Mouse (Mus musculus) frontal cortex, adult (tissue): Measurements from ENCODE around the gene Gm20388.
"Not testable (repeated sequence)": the region's sequence is repeated elsewhere in the genome, so short reads cannot be mapped to it uniquely, and the experiment has no call there.

Source experiments
- ATAC-seq: cut with Nextera tagmentation; 2 replicates; pipeline ENCODE4 v1.9.2; 2017; ENCODE audit warnings: mild to moderate bottlenecking, moderate library complexity, mixed read lengths; ENCODE audit not compliant: low TSS enrichment

Gm20388 gene

DNA sequence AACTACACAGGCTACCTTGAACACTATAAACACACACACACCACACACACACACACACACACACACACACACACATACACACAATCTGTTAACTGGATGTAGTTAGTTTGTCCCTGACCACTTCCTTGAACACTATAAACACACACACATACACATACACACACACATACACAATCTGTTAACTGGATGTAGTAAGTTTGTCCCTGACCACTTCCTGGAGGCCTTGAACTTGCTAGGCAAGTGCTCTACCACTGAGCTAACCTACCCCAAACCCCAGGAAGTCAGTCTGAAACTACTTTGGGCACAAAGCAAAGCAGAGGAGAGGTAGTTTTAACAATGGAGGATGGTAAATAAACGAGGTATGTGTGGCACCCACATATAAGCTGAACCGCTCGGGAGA is 3292.9 kb downstream of the Gm20388 start:
- ATAC-seq, result no peak; the same call in 1 of the 2 replicates

DNA sequence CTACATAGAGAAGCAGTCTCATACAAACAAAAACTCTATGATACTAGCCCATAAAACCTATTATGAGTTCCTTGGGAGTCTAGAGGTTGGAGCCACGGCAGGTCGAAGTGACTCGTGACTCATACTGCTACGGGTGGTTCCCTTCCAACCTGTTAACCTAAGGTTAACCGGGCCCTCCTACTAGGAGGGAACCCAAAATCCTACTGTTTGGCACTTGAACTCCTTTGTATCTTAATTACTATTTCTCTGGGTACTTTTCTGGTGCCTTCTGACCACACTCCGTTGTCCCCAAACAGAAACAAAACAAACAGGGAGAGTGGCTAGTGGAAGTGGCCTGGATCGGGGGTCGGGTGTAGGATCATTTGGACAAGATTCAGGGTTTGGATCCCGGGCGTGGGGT is 3301.2 kb downstream of the Gm20388 start:
- no peak for ATAC-seq

DNA sequence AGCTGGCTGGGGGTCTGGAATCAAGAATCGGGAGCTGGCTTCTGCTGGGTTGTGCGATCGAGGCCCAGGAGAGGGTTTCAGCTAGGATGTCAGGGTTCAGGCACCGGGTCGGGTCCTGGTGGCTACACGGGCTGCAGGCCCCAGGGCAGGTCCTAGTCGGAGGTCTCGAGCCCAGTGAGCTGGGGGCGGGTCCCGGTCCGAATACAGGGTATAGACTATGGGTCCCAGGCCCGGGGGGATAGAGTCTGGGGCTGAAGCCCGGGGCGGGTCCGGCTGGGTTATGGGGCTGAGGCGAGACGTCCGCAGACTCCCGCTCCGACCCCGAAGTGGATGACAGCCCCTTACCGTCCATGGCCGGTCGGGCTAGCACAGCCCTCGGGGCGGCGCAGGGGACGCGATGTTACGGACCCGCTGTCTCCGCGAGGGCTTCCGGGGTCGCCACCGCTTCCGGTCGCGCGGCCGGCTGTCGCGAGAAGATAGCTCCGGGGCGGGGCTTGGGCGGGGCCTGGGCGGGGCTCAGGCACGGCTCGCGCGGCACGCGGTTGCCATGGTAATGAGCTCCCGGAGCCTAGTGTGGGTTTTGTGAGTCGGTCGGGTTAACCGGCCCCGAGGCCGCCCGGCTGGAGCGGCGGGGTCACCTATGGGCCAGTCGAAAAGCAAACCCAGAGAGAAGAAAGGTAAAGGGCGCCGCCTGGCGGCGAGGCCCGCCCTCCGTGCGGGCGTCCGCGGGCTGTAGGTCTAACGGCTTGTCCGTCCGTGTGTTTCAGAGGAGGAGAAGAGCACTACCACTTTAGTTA is 3301.9 kb downstream of the Gm20388 start, which contains the start of the genes Chmp1a and Spata33:
TSS of gene Chmp1a (minus strand) at position 443 of the 797 bp plus-strand sequence.
TSS of gene Spata33 (plus strand) at position 512 of the 797 bp plus-strand sequence.
- peak; percentile 95 for ATAC-seq

DNA sequence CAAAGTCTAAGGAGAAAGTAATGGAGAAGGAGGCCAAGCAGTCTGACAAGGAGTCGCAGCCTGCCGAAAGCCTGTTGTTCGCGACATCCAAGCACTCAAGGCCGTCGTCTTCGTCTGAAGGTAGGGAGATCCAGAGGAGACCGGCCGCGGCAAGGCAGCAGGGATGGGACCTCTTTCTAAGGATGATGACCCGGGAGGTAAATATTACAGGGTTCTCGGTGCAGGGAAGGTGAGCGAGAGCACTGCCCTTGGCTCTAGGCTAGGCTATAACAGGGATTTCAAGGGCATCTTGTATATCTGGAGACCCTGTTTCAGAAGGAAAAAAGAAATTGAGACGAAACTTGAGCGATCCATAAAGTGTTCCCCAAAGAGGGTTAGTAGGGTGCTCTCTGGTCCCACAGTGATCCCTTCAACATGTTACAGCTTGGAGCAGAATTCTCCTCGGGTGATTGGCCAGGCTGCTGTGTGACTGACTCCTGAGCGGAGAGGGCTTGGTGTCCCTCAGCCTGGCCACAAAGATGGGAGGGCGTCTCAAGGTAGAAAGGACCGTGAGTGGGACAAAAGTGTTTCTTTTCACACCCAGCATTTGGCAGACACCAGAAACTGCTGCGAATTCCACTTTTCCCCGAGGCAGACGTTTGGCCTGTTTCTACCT is 3302.6 kb downstream of the Gm20388 start:
- ATAC-seq, result no peak

DNA sequence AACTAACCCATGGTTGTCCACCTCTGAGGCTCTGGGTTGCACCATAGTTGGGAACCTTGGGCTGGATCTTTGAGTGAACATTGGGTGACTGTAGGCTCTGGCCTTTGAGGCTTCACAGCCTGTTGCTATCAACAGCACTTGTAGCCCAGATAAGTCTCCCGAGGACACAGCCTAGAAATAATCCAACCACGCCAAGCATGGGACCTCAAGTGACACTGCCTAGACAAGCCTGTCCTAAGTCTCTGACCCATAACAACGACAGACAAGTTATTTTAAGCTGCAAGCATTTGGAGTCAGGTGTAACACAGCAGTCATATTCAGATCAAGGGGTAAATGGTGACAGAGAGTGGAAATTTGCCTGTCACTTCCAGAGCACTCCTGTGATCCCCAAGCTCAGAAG is 3304.8 kb downstream of the Gm20388 start:
- ATAC-seq, result no peak

DNA sequence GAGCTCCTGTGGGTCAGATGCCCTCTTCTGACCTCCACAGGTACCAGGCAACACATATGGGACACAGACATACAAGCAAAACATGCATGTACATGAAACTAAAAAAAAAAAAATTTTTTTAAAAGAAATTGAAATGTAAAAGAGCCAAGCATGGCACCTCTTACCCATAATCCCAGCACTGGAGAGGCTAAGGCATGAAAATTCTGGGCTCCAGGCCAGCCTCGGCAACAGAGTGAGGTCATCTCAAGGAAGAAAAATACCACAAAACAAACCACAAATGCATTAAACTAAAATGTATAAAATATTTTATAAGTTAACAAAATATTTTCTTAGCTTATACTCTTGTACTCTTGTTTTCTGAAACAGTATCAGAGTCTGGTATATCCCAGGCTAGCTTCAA is 3310.3 kb downstream of the Gm20388 start:
- no peak for ATAC-seq

DNA sequence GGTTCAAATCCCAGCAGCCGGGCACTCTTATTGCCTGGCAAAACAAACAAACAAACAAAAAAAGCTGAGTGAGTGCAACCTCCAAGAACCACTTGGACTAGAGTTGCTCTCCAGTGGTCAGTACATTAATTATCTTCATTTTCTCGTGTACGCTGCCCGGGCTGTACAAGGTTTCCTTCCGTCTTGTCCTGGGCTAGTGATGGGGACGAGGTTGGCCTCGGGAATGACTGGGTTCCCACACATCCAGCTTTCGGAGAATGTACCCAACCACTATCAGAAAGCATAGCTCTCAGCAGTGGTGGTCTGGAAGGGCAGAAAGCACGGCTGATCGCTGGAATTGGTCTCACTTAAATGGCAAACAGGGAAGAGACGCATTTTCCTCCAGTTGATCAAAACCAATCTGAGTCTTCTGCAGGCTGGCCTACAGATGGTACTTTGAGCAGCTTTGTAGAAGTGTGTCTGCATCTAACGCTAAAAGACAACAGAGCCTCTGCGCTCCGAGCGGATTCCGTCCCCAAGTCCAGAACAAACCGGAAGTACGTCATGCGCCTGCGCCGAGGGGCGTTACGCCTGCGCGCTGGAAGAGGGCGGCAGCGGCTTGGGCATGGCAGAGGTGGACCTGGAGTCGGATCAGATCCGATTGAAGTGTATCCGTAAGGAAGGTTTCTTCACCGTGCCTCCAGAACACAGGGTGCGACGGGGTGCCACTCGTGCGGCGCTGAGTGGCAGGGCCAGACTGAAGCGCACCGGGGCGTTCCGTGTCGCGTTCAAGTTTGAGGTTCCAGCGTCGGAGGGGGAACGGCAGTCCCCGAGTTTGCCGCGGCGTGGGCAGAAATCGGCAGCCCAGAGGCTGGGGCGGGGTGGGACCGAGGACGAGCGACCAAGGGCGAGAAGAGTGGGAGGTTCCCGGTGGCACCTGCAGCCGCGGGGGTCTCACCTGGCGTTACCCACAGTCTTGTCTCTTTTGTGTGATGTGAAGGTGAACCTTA is 3313.9 kb downstream of the Gm20388 start, which contains the start of gene Cdk10:
TSS of gene Cdk10 (plus strand) at position 565 of the 989 bp plus-strand sequence.
- ATAC-seq, result peak; percentile 85

DNA sequence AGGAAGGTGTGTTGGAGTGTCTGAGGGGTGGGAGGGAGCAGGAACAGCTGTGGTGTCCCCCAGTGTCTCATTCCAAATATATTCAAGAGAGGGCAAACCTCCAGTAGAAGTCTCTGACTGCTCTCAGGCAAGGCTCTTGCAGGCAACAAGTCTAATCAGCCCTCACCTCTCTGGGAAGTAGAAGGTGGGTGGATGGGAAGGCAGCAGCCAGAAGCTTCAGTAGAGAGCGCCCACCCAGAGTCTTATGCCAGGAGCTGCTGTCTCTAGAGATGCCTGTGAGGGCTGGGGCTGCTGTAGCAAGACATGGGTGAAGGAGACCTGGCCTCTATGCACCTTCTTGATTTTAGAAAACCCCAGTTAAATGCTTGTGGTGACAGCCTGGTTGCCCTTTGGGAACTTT is 3317.8 kb downstream of the Gm20388 start:
- peak; percentile 48; the same call in 1 of the 2 replicates for ATAC-seq

DNA sequence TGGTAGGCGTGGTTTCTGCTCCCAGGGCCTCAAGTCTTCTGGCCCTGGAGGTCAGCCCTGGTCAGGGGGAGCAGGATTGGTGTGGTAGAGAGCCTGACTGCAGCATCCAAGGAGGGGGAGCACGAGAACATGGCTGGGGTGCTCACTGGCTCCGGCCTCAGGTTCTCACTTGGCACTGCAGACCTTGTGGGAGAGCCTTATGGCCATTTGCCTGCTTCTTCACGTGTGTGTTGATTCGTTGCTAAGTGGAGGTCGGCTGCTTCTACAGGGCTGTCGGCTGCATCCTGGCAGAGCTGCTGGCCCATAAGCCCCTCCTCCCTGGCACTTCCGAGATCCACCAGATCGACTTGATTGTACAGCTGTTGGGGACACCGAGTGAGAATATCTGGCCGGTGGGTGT is 3319.7 kb downstream of the Gm20388 start:
- ATAC-seq, result not testable (repeated sequence)

DNA sequence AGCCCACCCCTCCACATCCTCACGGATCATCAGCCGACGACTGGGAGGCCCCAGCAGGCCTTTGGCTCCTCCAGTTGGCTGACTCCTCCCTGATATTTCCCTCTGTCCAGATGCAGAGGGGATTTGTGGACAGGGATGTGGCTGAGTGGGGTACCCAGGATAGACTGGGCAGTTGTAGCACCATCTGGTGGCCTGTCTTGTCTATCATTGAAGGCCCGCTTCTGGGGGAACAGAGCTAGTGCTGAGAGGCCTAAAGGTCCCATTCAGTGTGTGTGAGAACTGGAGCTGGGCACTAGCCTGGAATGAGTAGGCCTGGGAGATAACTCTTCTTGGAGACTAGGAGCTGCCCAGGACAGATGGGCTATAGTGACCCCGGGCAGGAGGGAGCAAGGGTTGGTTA is 3321.1 kb downstream of the Gm20388 start:
- ATAC-seq, result no peak

DNA sequence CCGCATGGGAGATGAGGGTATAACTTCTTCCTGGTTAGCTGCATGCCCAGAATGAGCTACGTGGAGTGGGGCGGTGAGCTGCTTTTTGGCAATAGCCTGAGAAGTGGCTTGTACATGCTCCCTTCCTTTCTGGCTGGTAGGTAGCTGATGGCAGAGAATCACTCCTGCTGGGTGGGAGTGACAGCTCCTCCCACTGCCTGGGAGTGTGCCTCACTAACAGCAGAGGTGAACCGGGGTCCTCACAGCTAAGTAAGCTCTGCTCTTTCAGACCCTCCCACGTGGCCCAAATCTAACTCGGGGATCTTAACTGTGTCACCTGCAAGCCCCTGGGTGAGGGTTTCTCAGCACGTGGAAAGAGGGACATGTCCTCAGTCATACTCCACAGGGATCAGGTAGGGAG is 3321.9 kb downstream of the Gm20388 start:
- no peak; the same call in 1 of the 2 replicates for ATAC-seq

DNA sequence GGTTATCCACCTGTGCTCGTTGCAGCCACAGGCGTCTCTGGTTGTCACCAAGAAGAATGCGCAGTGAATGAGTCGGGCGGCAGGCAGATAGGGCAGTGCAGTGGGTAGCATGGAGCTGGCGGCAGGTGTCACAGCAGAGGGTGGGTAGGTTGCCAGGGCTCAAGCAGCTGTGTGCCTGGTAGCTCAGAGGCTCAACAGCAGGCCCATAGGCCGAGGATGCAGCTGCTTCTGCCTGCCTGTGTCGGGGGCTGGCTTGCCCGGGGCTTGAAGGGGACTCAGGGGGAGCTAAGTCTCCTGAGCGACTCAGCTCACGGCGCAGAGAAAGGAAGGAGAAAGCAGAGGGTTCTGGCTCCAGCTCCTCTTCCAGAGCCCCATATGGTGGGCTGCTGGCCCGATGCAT is 3322.7 kb downstream of the Gm20388 start:
- no peak for ATAC-seq

DNA sequence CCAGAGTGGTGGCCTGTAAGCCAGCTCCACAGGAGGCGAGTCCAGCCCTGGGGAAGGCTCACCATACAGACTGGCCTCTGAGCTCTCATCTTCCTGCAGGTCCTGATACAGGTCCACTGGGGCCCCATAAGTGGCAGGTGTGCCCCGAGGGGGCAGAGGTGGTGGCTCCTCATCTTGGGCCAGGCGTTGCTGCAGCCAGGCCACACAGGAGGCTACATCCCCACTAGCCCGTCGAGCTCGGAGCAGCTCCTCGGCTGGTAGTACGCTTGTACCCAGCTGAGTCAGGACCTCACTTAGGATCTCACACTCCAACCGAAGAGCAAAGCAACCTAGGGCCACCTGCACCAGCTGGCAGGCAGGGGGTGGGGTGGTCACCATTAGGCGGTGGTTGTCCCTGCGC is 3323.1 kb downstream of the Gm20388 start:
- ATAC-seq, result no peak

DNA sequence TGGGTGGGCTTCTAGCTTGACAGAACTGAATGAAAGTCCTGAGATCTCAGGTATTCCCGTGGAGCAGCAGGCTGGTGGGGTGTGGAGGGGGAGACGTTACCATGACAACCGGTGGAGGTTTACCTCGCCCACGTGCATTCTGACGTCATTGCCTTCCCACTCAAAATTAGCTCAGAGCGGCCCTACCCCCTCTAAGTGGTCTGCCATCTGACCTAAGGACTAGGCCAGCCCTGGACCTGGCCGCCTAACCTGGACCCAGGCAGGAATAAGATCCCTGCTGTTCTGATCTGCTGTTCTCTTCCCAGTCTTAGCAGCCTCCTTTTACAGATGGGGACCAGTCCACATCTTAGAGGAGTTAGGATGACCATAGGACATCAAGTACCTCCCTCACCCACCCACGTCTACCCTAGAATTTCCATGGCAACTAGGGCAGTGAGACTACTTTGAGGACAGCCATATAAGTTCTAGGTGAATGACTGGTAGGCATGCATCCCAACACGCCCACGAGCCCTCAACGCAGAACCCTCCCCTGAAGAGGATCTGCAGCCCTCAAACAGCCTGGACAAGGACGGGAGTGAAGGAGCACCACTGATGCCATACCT is 3324.4 kb downstream of the Gm20388 start:
- peak; percentile 55 for ATAC-seq

DNA sequence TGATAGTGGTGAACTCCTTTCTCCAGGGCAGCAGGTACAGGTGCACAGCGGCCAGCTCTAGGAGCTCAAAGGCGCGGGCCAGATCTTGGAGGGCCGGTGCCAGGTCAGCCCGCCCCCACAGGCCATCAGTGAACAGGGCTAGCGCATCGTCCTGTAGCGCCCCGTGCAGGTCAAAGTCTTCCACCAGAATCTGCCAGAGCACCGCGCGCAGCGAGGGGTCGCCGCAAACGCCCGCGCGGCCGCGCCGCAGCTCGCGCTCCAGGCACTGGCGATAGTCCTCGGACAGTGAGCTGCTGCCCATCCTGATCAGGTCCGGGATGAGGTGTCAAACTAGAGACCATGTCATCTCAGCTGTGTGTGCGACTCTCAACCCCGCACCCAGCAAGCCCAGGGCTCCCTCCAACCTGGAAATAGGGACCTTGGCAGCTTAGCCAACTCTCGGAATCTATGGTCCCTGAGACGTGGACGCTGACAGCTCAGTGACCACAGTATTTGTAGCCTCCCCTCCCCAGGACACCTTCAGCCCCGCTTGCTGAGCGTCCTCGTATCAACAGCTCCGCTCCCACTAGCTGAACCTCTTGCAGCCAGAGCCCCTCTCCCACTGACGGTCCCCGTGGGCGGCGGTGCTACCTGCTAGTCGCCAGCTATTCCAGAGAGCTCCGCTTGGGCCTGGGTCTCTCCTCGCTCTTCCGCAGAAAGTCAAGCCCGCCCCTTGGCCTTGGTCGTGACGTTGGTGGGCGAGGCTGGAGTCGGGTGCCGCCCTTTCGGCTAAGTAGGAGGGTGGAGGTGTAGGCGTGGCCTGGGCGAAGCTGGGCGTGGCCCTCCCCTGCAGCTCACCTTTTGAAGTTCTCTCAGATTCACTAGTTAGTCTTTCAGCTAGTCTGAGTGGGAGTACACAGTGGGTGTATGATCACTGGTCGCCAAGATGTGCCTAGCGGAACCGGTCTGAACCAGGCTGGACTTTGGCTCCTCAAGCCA is 3325.2 kb downstream of the Gm20388 start, which contains the start of gene Spata2l:
TSS of gene Spata2l (minus strand) at position 714 of the 978 bp plus-strand sequence.
- ATAC-seq, result peak; percentile 28

DNA sequence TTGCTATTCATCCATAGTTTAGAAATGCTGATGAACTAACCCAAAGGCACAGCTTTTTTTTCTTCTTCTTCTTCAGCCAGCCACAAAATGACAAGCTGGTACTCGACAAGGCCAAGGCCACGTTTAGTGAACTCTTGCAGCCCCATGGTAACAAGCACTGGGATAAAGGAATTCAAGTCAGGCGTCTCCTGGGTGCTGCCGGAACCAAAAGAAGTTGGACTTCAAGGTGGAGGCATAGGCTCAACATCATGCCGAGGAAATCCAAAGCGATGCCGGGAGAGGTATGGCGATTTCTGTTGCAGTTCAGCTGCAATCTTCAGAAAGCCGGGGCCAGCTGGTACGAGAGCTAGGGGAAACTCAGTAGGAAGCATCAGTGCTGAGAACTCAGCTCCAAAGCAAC is 3328.8 kb downstream of the Gm20388 start:
- no peak for ATAC-seq

DNA sequence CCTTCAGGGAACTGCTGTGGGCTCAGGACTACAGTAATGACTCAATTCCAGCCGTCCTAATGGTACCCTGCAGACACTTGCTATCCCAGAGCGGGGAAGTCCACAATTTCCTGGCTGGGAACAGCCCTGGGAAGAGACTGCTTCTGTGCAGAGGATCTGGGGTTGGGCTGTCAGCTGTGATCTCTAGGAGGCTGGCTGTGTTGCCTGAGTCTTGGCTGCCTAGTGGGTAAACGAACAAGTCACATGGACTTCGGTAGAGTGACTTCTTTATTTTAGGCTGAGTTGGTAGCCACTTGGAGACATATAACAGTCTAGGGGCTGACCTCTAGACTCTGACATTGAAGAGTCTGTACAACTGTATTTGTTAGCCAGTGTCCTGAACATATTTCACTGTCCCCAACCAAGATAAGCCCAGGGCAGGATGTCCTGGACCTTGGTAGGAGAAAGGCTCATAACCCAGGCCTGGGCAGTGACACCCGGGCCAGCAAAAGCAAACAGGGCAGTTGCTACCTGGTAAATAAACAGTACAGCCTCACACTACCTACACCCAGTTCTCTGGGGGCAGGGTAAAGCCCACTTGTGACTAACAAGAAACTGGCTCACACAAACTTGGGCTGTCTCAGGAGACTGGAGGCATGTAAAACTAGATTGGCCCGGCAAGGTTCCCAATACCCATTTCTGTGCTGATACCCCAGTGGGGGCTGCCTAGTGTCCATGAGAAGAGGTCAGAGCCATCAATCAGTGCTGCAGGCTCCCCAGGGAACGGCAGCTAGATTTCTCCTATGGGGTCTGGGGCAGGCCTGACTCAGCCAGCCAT is 3331.7 kb downstream of the Gm20388 start:
- no peak for ATAC-seq

DNA sequence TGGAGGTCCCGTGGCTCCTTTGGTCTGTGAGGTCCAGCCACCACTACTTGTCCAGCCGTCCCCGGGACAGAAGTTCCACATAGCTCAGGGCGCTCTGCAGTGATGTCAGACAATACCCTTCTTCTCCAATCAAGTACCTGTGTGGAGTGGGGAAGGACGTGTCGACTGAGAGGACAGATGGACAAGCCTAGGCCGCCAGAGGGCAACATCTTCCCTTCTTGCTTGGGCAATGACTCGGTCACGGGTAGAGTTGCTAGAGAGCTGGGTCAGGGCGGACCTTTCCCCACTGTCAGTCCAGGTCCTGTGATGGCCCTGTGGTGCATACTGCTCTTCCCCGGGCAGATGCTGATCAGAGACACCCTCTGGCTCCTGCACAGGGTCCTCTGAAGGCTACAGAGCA is 3332.4 kb downstream of the Gm20388 start:
- no peak for ATAC-seq

DNA sequence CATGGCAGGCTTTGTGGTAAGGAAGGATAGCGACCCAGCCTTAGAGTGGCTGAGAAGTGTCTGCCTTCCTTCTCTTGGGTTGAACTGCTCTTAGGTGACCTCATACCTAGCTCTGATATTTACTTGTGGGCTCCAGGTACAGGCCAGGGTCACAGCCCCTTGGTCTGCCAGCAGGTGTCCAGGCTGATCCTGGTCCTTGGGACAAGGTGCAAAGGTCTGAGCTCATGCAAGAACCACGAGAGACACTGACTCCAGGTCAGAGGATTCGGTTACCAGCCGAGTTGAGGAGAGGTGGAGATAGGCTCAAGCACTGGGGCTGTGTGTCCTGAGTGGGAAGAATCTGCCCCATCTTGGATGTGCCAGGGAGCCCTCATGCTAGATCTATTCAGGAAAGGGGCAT is 3333.7 kb downstream of the Gm20388 start:
- no peak for ATAC-seq
